8 mouse cellular contexts compared by ENCODE assay signal in genomic region chr11:112209414-112209813, GRCm38 (mm10).
DNase-seq lines count a peak whose midpoint lies in the region; ATAC-seq and TF ChIP-seq lines count a peak whose summit lies in the region.
"Had no signal": no experiment of that assay in that cellular context is flagged by ENCODE, and none has a peak within 500 bp of the region (broad histone marks: within the 10 kb centered on the region; RNA-seq: fewer than 3 reads in every experiment).

No protein-coding gene starts in this region.

- H3K27me3 ChIP-seq in embryonic facial prominence, embryonic 11.5 days (ENCODE audit: control insufficient read depth, insufficient read depth, low read length) = no peaks in the 10 kb centered on the region
- H3K27me3 ChIP-seq in lung, postnatal 0 days (replicated peaks; ENCODE audit: insufficient read depth, low read length) = no peaks in the 10 kb centered on the region

- peak; percentile 7 for DNase-seq in ovary, adult 18-20 months (ENCODE audit: low spot score)
- DNase-seq in ovary, postnatal 10 days (ENCODE audit: low spot score) = no peak
- peak; percentile 70 for DNase-seq in adrenal gland, postnatal 14 days
- peak; percentile 79 for DNase-seq in embryonic facial prominence, embryonic 11.5 days (ENCODE audit: low spot score)
- DNase-seq in large intestine, adult 2 months (ENCODE audit: low read depth, low spot score) = peak; percentile 53
- peak; percentile 79 for DNase-seq in lung, postnatal 0 days (ENCODE audit: low spot score)
- DNase-seq in testis, postnatal 10 days (ENCODE audit: low spot score) = peak; percentile 62

- no peak for TF ChIP-seq EP300 in lung, postnatal 0 days (IDR thresholded peaks at IDR 0.05)

- H3K27ac ChIP-seq in embryonic facial prominence, embryonic 11.5 days (replicated peaks; ENCODE audit: low read depth, low read length) = no peak overlapping the region
- H3K27ac ChIP-seq in lung, postnatal 0 days (ENCODE audit: low read length) = no peak overlapping the region

- no peak overlapping the region for H3K9ac ChIP-seq in embryonic facial prominence, embryonic 11.5 days (replicated peaks; ENCODE audit: low read length)
- H3K9ac ChIP-seq in lung, postnatal 0 days (replicated peaks; ENCODE audit: low read depth) = no peak overlapping the region

- H3K4me2 ChIP-seq in embryonic facial prominence, embryonic 11.5 days (ENCODE audit: low read depth, low read length) = no peak overlapping the region
- H3K4me2 ChIP-seq in lung, postnatal 0 days (replicated peaks; ENCODE audit: low read depth, low read length) = no peak overlapping the region

- 31% methylated on average over 4 of the region's 4 CpGs for WGBS in embryonic facial prominence, embryonic 11.5 days
- WGBS in large intestine, adult 2 months = 31% methylated on average over 4 of the region's 4 CpGs
- WGBS in lung, postnatal 0 days = 36% methylated on average over 4 of the region's 4 CpGs

- no peak overlapping the region for H3K4me3 ChIP-seq in embryonic facial prominence, embryonic 11.5 days (ENCODE audit: low read depth, low read length)
- no peak overlapping the region for H3K4me3 ChIP-seq in lung, postnatal 0 days (ENCODE audit: low read depth, low read length)
- H3K4me3 ChIP-seq: erythroblast, embryonic 14.5 days had no signal

- peak; percentile 79 for TF ChIP-seq CTCF in lung, postnatal 0 days (IDR thresholded peaks at IDR 0.05)

- no peaks in the 10 kb centered on the region for H3K9me3 ChIP-seq in embryonic facial prominence, embryonic 11.5 days (replicated peaks; ENCODE audit: control insufficient read depth, low read length)
- H3K9me3 ChIP-seq in lung, postnatal 0 days (ENCODE audit: low read length) = no peaks in the 10 kb centered on the region

- no peak for ATAC-seq in embryonic facial prominence, embryonic 11.5 days (replicated peaks; ENCODE audit: insufficient number of reproducible peaks, low FRiP score, low TSS enrichment, low read depth)
- no peak for ATAC-seq in lung, postnatal 0 days

- H3K36me3 ChIP-seq in embryonic facial prominence, embryonic 11.5 days (replicated peaks; ENCODE audit: control insufficient read depth, insufficient read depth, low read depth, low read length) = no peaks in the 10 kb centered on the region
- no peaks in the 10 kb centered on the region for H3K36me3 ChIP-seq in lung, postnatal 0 days (ENCODE audit: insufficient read depth, low read length)

- no peaks in the 10 kb centered on the region for H3K4me1 ChIP-seq in embryonic facial prominence, embryonic 11.5 days (ENCODE audit: control insufficient read depth, insufficient read depth, low read length)
- no peaks in the 10 kb centered on the region for H3K4me1 ChIP-seq in lung, postnatal 0 days (ENCODE audit: insufficient read depth, low read depth, low read length)
